Mouse (Mus musculus) G1E (cell line): ENCODE results near the gene Reck.

Experiments used
- CTCF ChIP-seq: IDR thresholded peaks from 2 replicates; pipeline ENCODE4 v1.5.1; 2012; ENCODE audit warnings: low read depth, low read length, inconsistent platforms, mixed read lengths
- GATA1 ChIP-seq: IDR thresholded peaks from 2 replicates; pipeline ENCODE4 v1.6.1; 2012; ENCODE audit warnings: borderline replicate concordance, low read length, inconsistent platforms, mixed read lengths
- GATA2 ChIP-seq: IDR thresholded peaks from 2 replicates; pipeline ENCODE4 v1.6.1; 2012; ENCODE audit warnings: low read depth, low read length, inconsistent platforms, borderline replicate concordance
- POLR2AphosphoS5 ChIP-seq: IDR thresholded peaks from 2 replicates; pipeline ENCODE4 v1.6.1; 2012; ENCODE audit warnings: low read depth, low read length, inconsistent platforms; ENCODE audit not compliant: insufficient replicate concordance
- TAL1 ChIP-seq: conservative IDR thresholded peaks from 2 replicates; pipeline ENCODE4 v1.6.1; 2012; ENCODE audit warnings: low read depth, low read length, inconsistent platforms, mixed read lengths

DNA sequence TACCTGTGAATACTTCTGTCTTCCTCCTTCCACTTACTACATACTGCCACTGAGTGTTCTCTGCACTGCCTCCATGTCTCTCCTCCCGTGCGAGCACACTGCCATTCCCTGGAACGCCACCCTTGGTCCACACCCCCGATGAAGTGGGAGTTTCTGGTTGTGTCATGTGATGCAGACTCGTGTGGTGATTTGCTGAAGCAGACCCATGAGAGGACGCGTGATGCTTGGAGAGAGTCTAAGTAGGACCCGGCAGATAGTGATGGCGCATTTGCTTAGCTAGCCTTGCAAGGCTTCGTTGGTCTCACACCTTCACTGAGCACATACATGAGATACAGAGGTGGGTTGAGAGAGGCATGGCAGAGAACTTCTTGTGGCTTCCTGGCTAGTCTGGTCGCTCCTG, 117.7 kb downstream of the Reck start:
- TF ChIP-seq POLR2AphosphoS5 (no peak), CTCF (no peak), GATA1 (no peak), TAL1 (no peak), GATA2 (no peak)
